Mouse (Mus musculus) forebrain, embryonic 10.5 days (tissue): ENCODE measurements around the gene Sh2d7. TPM values are rescaled to one million over a fixed set of nuclear protein-coding genes. Genes with fewer than 3 reads are reported as not detected.
"Not testable (repeated sequence)": the region's sequence is repeated elsewhere in the genome, so short reads cannot be mapped to it uniquely, and the experiment has no call there.

Source experiments
- DNase-seq: peaks from one replicate; pipeline ENCODE4 v3.0.0-alpha.2; 2017; ENCODE audit warnings: low spot score; ENCODE audit errors: extremely low spot score
- H3K27ac ChIP-seq: fragments of 300-500 bp; sonication (generic); 2 replicates; pipeline ENCODE4 v1.5.1; 2016; ENCODE audit warnings: mild to moderate bottlenecking
- H3K27me3 ChIP-seq: fragments of 300-500 bp; sonication (generic); 2 replicates; pipeline ENCODE4 v1.6.1; 2016; ENCODE audit warnings: mild to moderate bottlenecking; ENCODE audit not compliant: poor library complexity, severe bottlenecking
- H3K36me3 ChIP-seq: fragments of 300-500 bp; sonication (generic); replicated peaks from 2 replicates; pipeline ENCODE4 v1.6.1; 2016; ENCODE audit warnings: mild to moderate bottlenecking, moderate library complexity
- H3K4me1 ChIP-seq: fragments of 300-500 bp; sonication (generic); 2 replicates; pipeline ENCODE4 v1.6.1; 2016
- H3K4me3 ChIP-seq: fragments of 300-500 bp; sonication (generic); 2 replicates; pipeline ENCODE4 v1.5.1; 2016; ENCODE audit warnings: mild to moderate bottlenecking, moderate library complexity
- H3K9me3 ChIP-seq: fragments of 300-500 bp; sonication (generic); 2 replicates; pipeline ENCODE4 v1.6.1; 2016; ENCODE audit warnings: mild to moderate bottlenecking, moderate library complexity
- WGBS: fragments of 180-500 bp; shearing (Covaris S2); methylation state at CpG from one replicate; pipeline ENCODE4 v1.1.7; 2016; 5-methylcytosine and 5-hydroxymethylcytosine counted together
- polyA plus RNA-seq: library from polyadenylated mRNA; unstranded; fragments of >200 nt; fragmentation: Nextera tagmentation; extraction: Ambion mirVana; gene quantifications from 2 replicates; pipeline ENCODE4 v1.2.1, GENCODE M21; 2016

Sh2d7 gene
- polyA plus RNA-seq, 1 experiment from 2014 or later: not detected

GRCm38 (mm10) chr9:54552409-54552808 is 13.6 kb downstream of the Sh2d7 start:
- no peak overlapping the region for H3K4me3 ChIP-seq
- no peaks in the 10 kb centered on the region for H3K27me3 ChIP-seq
- H3K27ac ChIP-seq: no peak overlapping the region
- H3K36me3 ChIP-seq: no peaks in the 10 kb centered on the region
- H3K4me1 ChIP-seq: peaks cover 5% of the 10 kb centered on the region; the same call in 1 of the 2 replicates
- DNase-seq: no peak
- 33% methylated on average over 5 of the region's 5 CpGs for WGBS
- no peaks in the 10 kb centered on the region for H3K9me3 ChIP-seq

GRCm38 (mm10) chr9:54555044-54555443 is 16.3 kb downstream of the Sh2d7 start:
- peaks cover 25% of the 10 kb centered on the region for H3K27me3 ChIP-seq
- H3K4me1 ChIP-seq: peaks cover 13% of the 10 kb centered on the region
- no peak overlapping the region for H3K4me3 ChIP-seq
- WGBS: 78% methylated on average over 2 of the region's 2 CpGs
- DNase-seq: no peak
- H3K9me3 ChIP-seq: no peaks in the 10 kb centered on the region
- no peak overlapping the region for H3K27ac ChIP-seq
- H3K36me3 ChIP-seq: no peaks in the 10 kb centered on the region

GRCm38 (mm10) chr9:54558731-54559130 is 19.9 kb downstream of the Sh2d7 start:
- Histone ChIP-seq H3K27me3 (peaks cover 25% of the 10 kb centered on the region), H3K36me3 (no peaks in the 10 kb centered on the region), H3K9me3 (no peaks in the 10 kb centered on the region), H3K27ac (no peak overlapping the region), H3K4me3 (no peak overlapping the region), H3K4me1 (peaks cover 15% of the 10 kb centered on the region)
- DNase-seq: no peak
- WGBS: 75% methylated on average over 8 of the region's 8 CpGs

- peaks cover 25% of the 10 kb centered on the region for H3K27me3 ChIP-seq
- peak within 1 kb of the TSS; percentile 78 for H3K27ac ChIP-seq
- peak; percentile 86 for DNase-seq
- WGBS: 3% methylated on average over 53 of the region's 54 CpGs
- no peaks in the 10 kb centered on the region for H3K9me3 ChIP-seq
- H3K36me3 ChIP-seq: no peaks in the 10 kb centered on the region
- peaks cover 15% of the 10 kb centered on the region for H3K4me1 ChIP-seq
- peak within 1 kb of the TSS; percentile 64 for H3K4me3 ChIP-seq
These were observed 21.1 kb downstream of the Sh2d7 start, which contains the start of gene Cib2 for GRCm38 (mm10) chr9:54559771-54560471. Cib2 (minus strand) TSS chr9:54560218.

- Histone ChIP-seq H3K4me1 (peaks cover 15% of the 10 kb centered on the region), H3K27ac (no peak overlapping the region), H3K36me3 (no peaks in the 10 kb centered on the region), H3K9me3 (no peaks in the 10 kb centered on the region), H3K27me3 (peaks cover 25% of the 10 kb centered on the region), H3K4me3 (no peak overlapping the region)
- 85% methylated on average over 8 of the region's 8 CpGs for WGBS
- DNase-seq: no peak
These were observed 22.2 kb downstream of the Sh2d7 start for GRCm38 (mm10) chr9:54560831-54561601.

GRCm38 (mm10) chr9:54566958-54567357 is 28.2 kb downstream of the Sh2d7 start:
- Histone ChIP-seq H3K4me3 (no peak overlapping the region), H3K9me3 (no peaks in the 10 kb centered on the region), H3K36me3 (no peaks in the 10 kb centered on the region), H3K4me1 (peaks cover 3% of the 10 kb centered on the region; the same call in 1 of the 2 replicates), H3K27me3 (no peaks in the 10 kb centered on the region), H3K27ac (no peak overlapping the region)
- DNase-seq: no peak
- 64% methylated on average over 4 of the region's 4 CpGs for WGBS

- DNase-seq: no peak
- Histone ChIP-seq H3K4me3 (no peak overlapping the region), H3K9me3 (no peaks in the 10 kb centered on the region), H3K27me3 (no peaks in the 10 kb centered on the region), H3K36me3 (no peaks in the 10 kb centered on the region), H3K27ac (no peak overlapping the region), H3K4me1 (peaks cover 3% of the 10 kb centered on the region; the same call in 1 of the 2 replicates)
- 28% methylated on average over 2 of the region's 2 CpGs for WGBS
These were observed 29.9 kb downstream of the Sh2d7 start for GRCm38 (mm10) chr9:54568732-54569131.

- Histone ChIP-seq H3K9me3 (no peaks in the 10 kb centered on the region), H3K4me1 (peaks cover 3% of the 10 kb centered on the region; the same call in 1 of the 2 replicates), H3K27me3 (no peaks in the 10 kb centered on the region), H3K4me3 (no peak overlapping the region), H3K27ac (no peak overlapping the region), H3K36me3 (no peaks in the 10 kb centered on the region)
- no peak for DNase-seq
- 81% methylated on average over 9 of the region's 9 CpGs for WGBS
These were observed 32.5 kb downstream of the Sh2d7 start for GRCm38 (mm10) chr9:54571130-54571839.

GRCm38 (mm10) chr9:54583712-54584111 is 44.9 kb downstream of the Sh2d7 start:
- Histone ChIP-seq H3K27ac (no peak overlapping the region), H3K9me3 (no peaks in the 10 kb centered on the region; the same call in 1 of the 2 replicates), H3K4me3 (no peak overlapping the region), H3K36me3 (peaks cover 3% of the 10 kb centered on the region), H3K4me1 (peaks cover 23% of the 10 kb centered on the region), H3K27me3 (no peaks in the 10 kb centered on the region)
- no peak for DNase-seq
- 70% methylated on average over 1 of the region's 1 CpGs for WGBS

- H3K36me3 ChIP-seq, DNase-seq, H3K27me3 ChIP-seq, H3K4me3 ChIP-seq, H3K27ac ChIP-seq, H3K9me3 ChIP-seq: not testable (repeated sequence)
- 84% methylated on average over 2 of the region's 2 CpGs for WGBS
- peaks cover 23% of the 10 kb centered on the region for H3K4me1 ChIP-seq
These were observed 45.3 kb downstream of the Sh2d7 start for GRCm38 (mm10) chr9:54584127-54584526.

GRCm38 (mm10) chr9:54585839-54586198 is 47.0 kb downstream of the Sh2d7 start:
- H3K4me1 ChIP-seq: peaks cover 23% of the 10 kb centered on the region
- peak overlapping the region; percentile 96 for H3K4me3 ChIP-seq
- DNase-seq: no peak
- H3K36me3 ChIP-seq: peaks cover 23% of the 10 kb centered on the region
- no peaks in the 10 kb centered on the region for H3K9me3 ChIP-seq
- H3K27me3 ChIP-seq: no peaks in the 10 kb centered on the region
- H3K27ac ChIP-seq: peak overlapping the region; percentile 90
- WGBS: 34% methylated on average over 5 of the region's 5 CpGs

GRCm38 (mm10) chr9:54586199-54587061 is 47.6 kb downstream of the Sh2d7 start, which contains the start of gene Idh3a:
Idh3a (plus strand) TSS chr9:54586334.
- no peaks in the 10 kb centered on the region for H3K27me3 ChIP-seq
- peak within 1 kb of the TSS; percentile 96 for H3K4me3 ChIP-seq
- H3K36me3 ChIP-seq: peaks cover 27% of the 10 kb centered on the region
- H3K27ac ChIP-seq: peak within 1 kb of the TSS; percentile 90
- DNase-seq: peak; percentile 99
- under 1% methylated on average over 71 of the region's 73 CpGs for WGBS
- peaks cover 23% of the 10 kb centered on the region for H3K4me1 ChIP-seq
- no peaks in the 10 kb centered on the region for H3K9me3 ChIP-seq
